Mouse (Mus musculus) kidney, embryonic 15.5 days (tissue): ENCODE data around the gene Ccdc71. TPM values are rescaled to one million over a fixed set of nuclear protein-coding genes. Genes with fewer than 3 reads are reported as not detected.
A peak's percentile ranks its signal among the peaks of the same experiment; 100 is the strongest.

Experiments used
- ATAC-seq: fragments of 200-750 bp; cut with Nextera tagmentation; replicated peaks from 2 replicates; pipeline ENCODE4 v1.8.0; 2017; ENCODE audit warnings: moderate TSS enrichment; ENCODE audit not compliant: low FRiP score
- H3K27ac ChIP-seq: fragments of 300-500 bp; sonication (generic); 2 replicates; pipeline ENCODE4 v1.5.1; 2015; ENCODE audit warnings: mild to moderate bottlenecking, inconsistent platforms
- H3K27me3 ChIP-seq: fragments of 300-500 bp; sonication (generic); 2 replicates; pipeline ENCODE4 v1.6.1; 2015; ENCODE audit warnings: inconsistent platforms
- H3K36me3 ChIP-seq: fragments of 300-500 bp; sonication (generic); 2 replicates; pipeline ENCODE4 v1.6.1; 2015; ENCODE audit warnings: inconsistent platforms
- H3K4me1 ChIP-seq: fragments of 300-500 bp; sonication (generic); 2 replicates; pipeline ENCODE4 v1.6.1; 2015; ENCODE audit warnings: inconsistent platforms
- H3K4me2 ChIP-seq: fragments of 300-500 bp; sonication (generic); 2 replicates; pipeline ENCODE4 v1.6.1; 2015; ENCODE audit warnings: moderate library complexity, mild to moderate bottlenecking, inconsistent platforms
- H3K4me3 ChIP-seq: fragments of 300-500 bp; sonication (generic); replicated peaks from 2 replicates; pipeline ENCODE4 v1.5.1; 2015; ENCODE audit warnings: mild to moderate bottlenecking, inconsistent platforms
- H3K9ac ChIP-seq: fragments of 300-500 bp; sonication (generic); 2 replicates; pipeline ENCODE4 v1.6.1; 2015; ENCODE audit warnings: mild to moderate bottlenecking, inconsistent platforms
- H3K9me3 ChIP-seq: fragments of 300-500 bp; sonication (generic); replicated peaks from 2 replicates; pipeline ENCODE4 v1.6.1; 2016; ENCODE audit warnings: inconsistent platforms
- WGBS: fragments of 180-500 bp; shearing (Covaris S2); methylation state at CpG from one replicate; pipeline ENCODE4 v1.1.7; 2015; ENCODE audit warnings: mixed read lengths; 5-methylcytosine and 5-hydroxymethylcytosine counted together
- polyA plus RNA-seq: library from polyadenylated mRNA; unstranded; fragments of >200 nt; fragmentation: Nextera tagmentation; extraction: Ambion mirVana; gene quantifications from 2 replicates; pipeline ENCODE4 v1.2.1, GENCODE M21; 2015

Ccdc71 gene
- polyA plus RNA-seq, 1 experiment from 2014 or later, result 62.9 TPM

- Histone ChIP-seq H3K4me2 (no peak overlapping the region), H3K36me3 (peaks cover 79% of the 10 kb centered on the region), H3K27me3 (no peaks in the 10 kb centered on the region), H3K4me1 (peaks cover 21% of the 10 kb centered on the region), H3K27ac (no peak overlapping the region), H3K9me3 (no peaks in the 10 kb centered on the region), H3K4me3 (no peak overlapping the region), H3K9ac (no peak overlapping the region)
- WGBS, result 95% methylated on average over 19 of the region's 19 CpGs
- ATAC-seq, result no peak
Observed at GRCm38 (mm10) chr9:108494146-108494825, 34.0 kb downstream of the Ccdc71 start.

GRCm38 (mm10) chr9:108494905-108495304 is 34.6 kb downstream of the Ccdc71 start:
- no peak overlapping the region for H3K9ac ChIP-seq
- no peaks in the 10 kb centered on the region for H3K27me3 ChIP-seq
- 83% methylated on average over 10 of the region's 10 CpGs for WGBS
- no peak for ATAC-seq
- no peak overlapping the region for H3K27ac ChIP-seq
- no peaks in the 10 kb centered on the region for H3K9me3 ChIP-seq
- H3K36me3 ChIP-seq, result peaks cover 80% of the 10 kb centered on the region
- H3K4me3 ChIP-seq, result no peak overlapping the region
- no peak overlapping the region for H3K4me2 ChIP-seq
- H3K4me1 ChIP-seq, result peaks cover 15% of the 10 kb centered on the region

GRCm38 (mm10) chr9:108499231-108499630 is 38.9 kb downstream of the Ccdc71 start:
- no peak for ATAC-seq
- no peaks in the 10 kb centered on the region for H3K9me3 ChIP-seq
- H3K9ac ChIP-seq, result no peak overlapping the region
- H3K36me3 ChIP-seq, result peaks cover 94% of the 10 kb centered on the region
- no peaks in the 10 kb centered on the region for H3K4me1 ChIP-seq
- WGBS, result 96% methylated on average over 7 of the region's 7 CpGs
- no peak overlapping the region for H3K4me2 ChIP-seq
- no peaks in the 10 kb centered on the region for H3K27me3 ChIP-seq
- H3K27ac ChIP-seq, result no peak overlapping the region
- H3K4me3 ChIP-seq, result no peak overlapping the region

- Histone ChIP-seq H3K4me3 (no peak overlapping the region), H3K4me1 (no peaks in the 10 kb centered on the region), H3K9me3 (no peaks in the 10 kb centered on the region), H3K9ac (no peak overlapping the region), H3K36me3 (peaks cover 87% of the 10 kb centered on the region), H3K27ac (no peak overlapping the region), H3K4me2 (no peak overlapping the region), H3K27me3 (no peaks in the 10 kb centered on the region)
- no peak for ATAC-seq
- 96% methylated on average over 15 of the region's 15 CpGs for WGBS
Observed at GRCm38 (mm10) chr9:108499943-108500342, 39.6 kb downstream of the Ccdc71 start.

DNA sequence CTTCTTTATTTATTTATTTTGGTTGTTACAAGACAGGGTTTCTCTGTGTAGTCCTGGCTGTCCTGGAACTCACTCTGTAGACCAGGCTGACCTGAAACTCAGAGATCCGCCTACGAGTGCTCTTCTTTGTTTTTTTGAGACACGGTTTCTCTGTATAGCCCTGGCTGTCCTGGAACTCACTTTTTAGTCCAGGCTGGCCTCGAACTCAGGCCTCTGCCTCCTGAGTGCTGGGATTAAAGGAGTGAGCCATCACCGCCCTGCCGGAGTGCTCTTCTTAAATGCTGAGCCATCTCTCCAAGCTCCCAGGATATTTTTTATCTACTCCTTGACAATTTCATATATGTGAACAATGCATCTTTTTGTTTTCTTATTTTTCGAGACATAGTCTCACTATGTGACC is 46.6 kb downstream of the Ccdc71 start:
- Histone ChIP-seq H3K4me2 (peak overlapping the region; percentile 73), H3K27me3 (no peaks in the 10 kb centered on the region), H3K4me1 (peaks cover 16% of the 10 kb centered on the region), H3K9me3 (no peaks in the 10 kb centered on the region), H3K4me3 (peak overlapping the region; percentile 76), H3K27ac (peak overlapping the region; percentile 91), H3K9ac (peak overlapping the region; percentile 68; the same call in 1 of the 2 replicates), H3K36me3 (peaks cover 47% of the 10 kb centered on the region)
- 86% methylated on average over 7 of the region's 7 CpGs for WGBS
- ATAC-seq, result no peak

- peak within 1 kb of the TSS; percentile 76 for H3K4me3 ChIP-seq
- peak; percentile 98 for ATAC-seq
- peak within 1 kb of the TSS; percentile 68 for H3K9ac ChIP-seq
- H3K27me3 ChIP-seq, result no peaks in the 10 kb centered on the region
- peak within 1 kb of the TSS; percentile 91 for H3K27ac ChIP-seq
- under 1% methylated on average over 37 of the region's 37 CpGs for WGBS
- peak within 1 kb of the TSS; percentile 73 for H3K4me2 ChIP-seq
- peaks cover 16% of the 10 kb centered on the region for H3K4me1 ChIP-seq
- H3K36me3 ChIP-seq, result peaks cover 47% of the 10 kb centered on the region
- no peaks in the 10 kb centered on the region for H3K9me3 ChIP-seq
Observed at GRCm38 (mm10) chr9:108507619-108508434, 47.5 kb downstream of the Ccdc71 start, which contains the start of gene Qars. Gene Qars, plus strand, starts transcription at chr9:108507706.

- H3K36me3 ChIP-seq, result peaks cover 49% of the 10 kb centered on the region
- H3K4me2 ChIP-seq, result peak overlapping the region; percentile 73
- no peaks in the 10 kb centered on the region for H3K9me3 ChIP-seq
- H3K9ac ChIP-seq, result peak overlapping the region; percentile 68
- no peak for ATAC-seq
- H3K4me3 ChIP-seq, result peak overlapping the region; percentile 76
- 89% methylated on average over 7 of the region's 7 CpGs for WGBS
- peaks cover 16% of the 10 kb centered on the region for H3K4me1 ChIP-seq
- no peaks in the 10 kb centered on the region for H3K27me3 ChIP-seq
- no peak overlapping the region for H3K27ac ChIP-seq
Observed at GRCm38 (mm10) chr9:108508776-108509175, 48.4 kb downstream of the Ccdc71 start.

Other genes starting within 250 kb of the Ccdc71 start
- 141 and 147 TPM in 2 replicates for gene Dag1, start 196.6 kb upstream of the Ccdc71 start, polyA plus RNA-seq
- 31.3 and 41.0 TPM in 2 replicates for gene Nicn1, start 170.1 kb upstream of the Ccdc71 start, polyA plus RNA-seq
- 35.9 and 38.0 TPM in 2 replicates for gene Amt, start 163.7 kb upstream of the Ccdc71 start, polyA plus RNA-seq
- 462 and 484 TPM in 2 replicates for gene Rhoa, start 154.4 kb upstream of the Ccdc71 start, polyA plus RNA-seq
- 31.6 and 32.2 TPM in 2 replicates for gene Tcta, start 154.4 kb upstream of the Ccdc71 start, polyA plus RNA-seq
- gene Gpx1, start 121.6 kb upstream of the Ccdc71 start, polyA plus RNA-seq, result 695 and 743 TPM in 2 replicates
- 95.2 and 105 TPM in 2 replicates for gene Usp4, start 112.7 kb upstream of the Ccdc71 start, polyA plus RNA-seq
- 0.54 and 0.61 TPM in 2 replicates for gene 1700102P08Rik, start 67.7 kb upstream of the Ccdc71 start, polyA plus RNA-seq
- gene Ccdc36, start 32.0 kb upstream of the Ccdc71 start, polyA plus RNA-seq, result 1.6 TPM in 2 replicates
- not detected in 2 replicates for gene BC048562, start 24.0 kb upstream of the Ccdc71 start, polyA plus RNA-seq
- 31.0 and 37.8 TPM in 2 replicates for gene Klhdc8b, start 1.1 kb downstream of the Ccdc71 start, polyA plus RNA-seq
- 48.8 and 56.6 TPM in 2 replicates for gene Lamb2, start 19.2 kb downstream of the Ccdc71 start, polyA plus RNA-seq
- gene Usp19, start 30.1 kb downstream of the Ccdc71 start, polyA plus RNA-seq, result 69.3 and 78.8 TPM in 2 replicates
- gene Qars, start 47.2 kb downstream of the Ccdc71 start, polyA plus RNA-seq, result 105 and 111 TPM in 2 replicates
- 122 and 125 TPM in 2 replicates for gene Qrich1, start 56.3 kb downstream of the Ccdc71 start, polyA plus RNA-seq
- gene Impdh2, start 99.8 kb downstream of the Ccdc71 start, polyA plus RNA-seq, result 187 and 198 TPM in 2 replicates
- gene Ndufaf3, start 106.9 kb downstream of the Ccdc71 start, polyA plus RNA-seq, result 41.5 and 43.1 TPM in 2 replicates
- gene Dalrd3, start 109.4 kb downstream of the Ccdc71 start, polyA plus RNA-seq, result 155 and 180 TPM in 2 replicates
- 123 and 139 TPM in 2 replicates for gene Wdr6, start 118.2 kb downstream of the Ccdc71 start, polyA plus RNA-seq
- 9.1 and 11.7 TPM in 2 replicates for gene P4htm, start 137.1 kb downstream of the Ccdc71 start, polyA plus RNA-seq
- gene Arih2, start 188.9 kb downstream of the Ccdc71 start, polyA plus RNA-seq, result 50.1 and 51.0 TPM in 2 replicates
- gene Slc25a20, start 201.6 kb downstream of the Ccdc71 start, polyA plus RNA-seq, result 50.0 and 51.8 TPM in 2 replicates
- gene Prkar2a, start 228.8 kb downstream of the Ccdc71 start, polyA plus RNA-seq, result 25.5 and 27.6 TPM in 2 replicates